Mouse (Mus musculus): ENCODE data around the gene Mgat5. TPM values are rescaled to one million over a fixed set of nuclear protein-coding genes. Genes with fewer than 3 reads are reported as not detected.

Mgat5 gene
- total RNA-seq, 2 experiments from 2014 or later = 83.1 to 91.5 TPM

- DNase-seq (ENCODE audit: low spot score in 2 of 2) = no peak
- intact Hi-C loops (cut with DNase I) = no loop called here
Measured at GRCm38 (mm10) chr1:127354152-127354551, 149.3 kb downstream of the Mgat5 start.

- no peak for DNase-seq (ENCODE audit: low spot score in 2 of 2)
- intact Hi-C loops (cut with DNase I) = no loop called here
Measured at GRCm38 (mm10) chr1:127355034-127355433, 150.2 kb downstream of the Mgat5 start.

GRCm38 (mm10) chr1:127363638-127364037 is 158.8 kb downstream of the Mgat5 start:
- intact Hi-C loops (cut with DNase I) = no loop called here
- DNase-seq (ENCODE audit: low spot score in 2 of 2) = no peak

- intact Hi-C loops (cut with DNase I) = no loop called here
Measured at GRCm38 (mm10) chr1:127365706-127366105, 160.9 kb downstream of the Mgat5 start.

GRCm38 (mm10) chr1:127366111-127366510 is 161.3 kb downstream of the Mgat5 start:
- intact Hi-C loops (cut with DNase I) = no loop called here
- no peak for DNase-seq (ENCODE audit: low spot score in 2 of 2)

More at GRCm38 (mm10) chr1:127365706-127366105, 160.9 kb downstream of the Mgat5 start:
- no peak for DNase-seq (ENCODE audit: low spot score in 2 of 2)

- no peak for DNase-seq (ENCODE audit: low spot score in 2 of 2)
- intact Hi-C loops (cut with DNase I) = no loop called here
Measured at GRCm38 (mm10) chr1:127368513-127368912, 163.7 kb downstream of the Mgat5 start.

- DNase-seq (ENCODE audit: low spot score in 2 of 2) = no peak
- intact Hi-C loops (cut with DNase I) = no loop called here
Measured at GRCm38 (mm10) chr1:127369538-127369937, 164.7 kb downstream of the Mgat5 start.

GRCm38 (mm10) chr1:127372096-127372495 is 167.3 kb downstream of the Mgat5 start:
- intact Hi-C loops (cut with DNase I) = no loop called here
- no peak for DNase-seq (ENCODE audit: low spot score in 2 of 2)

- intact Hi-C loops (cut with DNase I) = no loop called here
Measured at GRCm38 (mm10) chr1:127373559-127373958, 168.7 kb downstream of the Mgat5 start.

GRCm38 (mm10) chr1:127374157-127374556 is 169.3 kb downstream of the Mgat5 start:
- intact Hi-C loops (cut with DNase I) = no loop called here
- DNase-seq (ENCODE audit: low spot score in 2 of 2) = no peak

More at GRCm38 (mm10) chr1:127373559-127373958, 168.7 kb downstream of the Mgat5 start:
- DNase-seq (ENCODE audit: low spot score in 2 of 2) = no peak

GRCm38 (mm10) chr1:127380140-127380539 is 175.3 kb downstream of the Mgat5 start:
- intact Hi-C loops (cut with DNase I) = no loop called here
- no peak for DNase-seq (ENCODE audit: low spot score in 2 of 2)

- intact Hi-C loops (cut with DNase I) = no loop called here
- no peak for DNase-seq (ENCODE audit: low spot score in 2 of 2)
Measured at GRCm38 (mm10) chr1:127380749-127381501, 176.1 kb downstream of the Mgat5 start.

GRCm38 (mm10) chr1:127383071-127383470 is 178.3 kb downstream of the Mgat5 start:
- no peak for DNase-seq (ENCODE audit: low spot score in 2 of 2)
- intact Hi-C loops (cut with DNase I) = no loop called here

- DNase-seq (ENCODE audit: low spot score in 2 of 2) = no peak
- intact Hi-C loops (cut with DNase I) = no loop called here
Measured at GRCm38 (mm10) chr1:127387226-127387625, 182.4 kb downstream of the Mgat5 start.

GRCm38 (mm10) chr1:127387661-127388060 is 182.8 kb downstream of the Mgat5 start:
- intact Hi-C loops (cut with DNase I) = no loop called here

GRCm38 (mm10) chr1:127394716-127395115 is 189.9 kb downstream of the Mgat5 start:
- no peak for DNase-seq (ENCODE audit: low spot score in 2 of 2)
- intact Hi-C loops (cut with DNase I) = no loop called here

More at GRCm38 (mm10) chr1:127387661-127388060, 182.8 kb downstream of the Mgat5 start:
- no peak for DNase-seq (ENCODE audit: low spot score in 2 of 2)

GRCm38 (mm10) chr1:127395724-127396123 is 190.9 kb downstream of the Mgat5 start:
- intact Hi-C loops (cut with DNase I) = no loop called here
- no peak for DNase-seq (ENCODE audit: low spot score in 2 of 2)

GRCm38 (mm10) chr1:127396569-127397349 is 191.9 kb downstream of the Mgat5 start:
- DNase-seq (ENCODE audit: low spot score in 2 of 2) = no peak
- intact Hi-C loops (cut with DNase I) = no loop called here

- DNase-seq (ENCODE audit: low spot score in 2 of 2) = no peak
- intact Hi-C loops (cut with DNase I) = no loop called here
Measured at GRCm38 (mm10) chr1:127397396-127397795, 192.6 kb downstream of the Mgat5 start.

GRCm38 (mm10) chr1:127398186-127398585 is 193.4 kb downstream of the Mgat5 start:
- intact Hi-C loops (cut with DNase I) = no loop called here
- DNase-seq (ENCODE audit: low spot score in 2 of 2) = no peak

GRCm38 (mm10) chr1:127400198-127400597 is 195.4 kb downstream of the Mgat5 start:
- intact Hi-C loops (cut with DNase I) = no loop called here

More at GRCm38 (mm10) chr1:127400198-127400597, 195.4 kb downstream of the Mgat5 start:
- DNase-seq (ENCODE audit: low spot score in 2 of 2) = no peak

Data from left cerebral cortex, postnatal 14 days (tissue).